Comparison of ENCODE assay signal across 28 mouse cellular contexts in the genomic region with DNA sequence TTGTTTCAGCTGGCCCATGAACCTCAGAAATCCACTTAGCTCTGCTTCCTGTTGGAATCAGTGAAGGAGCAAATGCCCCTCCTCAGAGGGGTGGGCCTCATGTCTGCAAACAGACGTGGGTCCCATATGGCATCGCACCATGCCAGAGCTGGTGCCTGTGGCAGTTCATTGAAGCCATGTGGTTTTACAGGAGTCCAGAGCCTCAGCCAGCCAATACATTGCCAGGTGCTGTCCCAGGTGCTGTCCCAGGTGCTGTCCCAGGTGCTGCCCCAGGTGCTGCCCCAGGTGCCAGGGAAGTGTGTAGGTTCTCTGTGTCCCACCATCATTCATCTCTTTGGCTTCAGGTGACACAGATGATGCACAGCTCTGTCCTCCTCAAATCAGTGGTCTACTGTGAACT. TPM values are rescaled to one million over a fixed set of nuclear protein-coding genes. Genes with fewer than 3 reads are reported as not detected.
DNase-seq lines count a peak whose midpoint lies in the region; ATAC-seq and TF ChIP-seq lines count a peak whose summit lies in the region.
"Had no signal": no experiment of that assay in that cellular context is flagged by ENCODE, and none has a peak within 500 bp of the region (broad histone marks: within the 10 kb centered on the region; RNA-seq: fewer than 3 reads in every experiment).

No protein-coding gene starts in this region.

- no peak overlapping the region for H3K4me2 ChIP-seq in intestine, embryonic 14.5 days (ENCODE audit: low read length)
- no peak overlapping the region for H3K4me2 ChIP-seq in intestine, postnatal 0 days (replicated peaks; ENCODE audit: low read depth)
- no peak overlapping the region for H3K4me2 ChIP-seq in myocyte (ENCODE audit: low read depth)
- H3K4me2 ChIP-seq: embryonic facial prominence, embryonic 12.5 days; heart, embryonic 15.5 days; limb, embryonic 12.5 days; midbrain, embryonic 12.5 days; neural tube, embryonic 13.5 days had no signal

- no peak overlapping the region for H3K4me3 ChIP-seq in intestine, embryonic 14.5 days (ENCODE audit: low read depth, low read length)
- H3K4me3 ChIP-seq in intestine, postnatal 0 days (ENCODE audit: low read depth, low read length), result no peak overlapping the region
- no peak overlapping the region for H3K4me3 ChIP-seq in myocyte
- H3K4me3 ChIP-seq: embryonic facial prominence, embryonic 12.5 days; heart, embryonic 10.5 days; heart, embryonic 15.5 days; limb, embryonic 12.5 days; megakaryocyte, embryonic 14.5 days; midbrain, embryonic 12.5 days; neural tube, embryonic 13.5 days had no signal

- intact Hi-C loops in left cerebral cortex, postnatal 4 days (cut with DNase I), result no loop called here
- intact Hi-C loops in left cerebral cortex, postnatal 36 days (cut with DNase I), result no loop called here

- H3K27ac ChIP-seq in intestine, embryonic 14.5 days (ENCODE audit: low read depth), result no peak overlapping the region
- no peak overlapping the region for H3K27ac ChIP-seq in intestine, postnatal 0 days (ENCODE audit: low read depth, low read length)
- H3K27ac ChIP-seq: embryonic facial prominence, embryonic 12.5 days; heart, embryonic 10.5 days; heart, embryonic 15.5 days; limb, embryonic 12.5 days; midbrain, embryonic 12.5 days; neural tube, embryonic 13.5 days had no signal

- no peaks in the 10 kb centered on the region for H3K27me3 ChIP-seq in intestine, embryonic 14.5 days (replicated peaks; ENCODE audit: control insufficient read depth, insufficient read depth, low read length)
- H3K27me3 ChIP-seq in intestine, postnatal 0 days (replicated peaks; ENCODE audit: control insufficient read depth, insufficient read depth, low read length), result no peaks in the 10 kb centered on the region
- H3K27me3 ChIP-seq in myocyte (ENCODE audit: control insufficient read depth, insufficient read depth, insufficient read length), result peaks cover 1% of the 10 kb centered on the region
- H3K27me3 ChIP-seq: heart, embryonic 15.5 days; midbrain, embryonic 12.5 days; neural tube, embryonic 13.5 days had no signal

- no peaks in the 10 kb centered on the region for H3K79me2 ChIP-seq in myocyte (ENCODE audit: control insufficient read depth, insufficient read depth)

- H3K36me3 ChIP-seq in intestine, embryonic 14.5 days (ENCODE audit: control insufficient read depth, insufficient read depth, low read length), result no peaks in the 10 kb centered on the region
- H3K36me3 ChIP-seq in intestine, postnatal 0 days (ENCODE audit: control insufficient read depth, insufficient read depth), result no peaks in the 10 kb centered on the region
- no peaks in the 10 kb centered on the region for H3K36me3 ChIP-seq in myocyte (ENCODE audit: control insufficient read depth, insufficient read depth)
- H3K36me3 ChIP-seq: embryonic facial prominence, embryonic 12.5 days; heart, embryonic 10.5 days; heart, embryonic 15.5 days; limb, embryonic 12.5 days; midbrain, embryonic 12.5 days; neural tube, embryonic 13.5 days had no signal

- whole genome bisulfite sequencing in intestine, embryonic 14.5 days, result 62% methylated on average over 2 of the region's 2 CpGs
- WGBS in intestine, postnatal 0 days, result 59% methylated on average over 2 of the region's 2 CpGs

- TF ChIP-seq CTCF in intestine, postnatal 0 days (IDR thresholded peaks at IDR 0.05; ENCODE audit: low read depth), result no peak
- no peak for TF ChIP-seq CTCF in brain, embryonic 14.5 days (IDR thresholded peaks at IDR 0.05; ENCODE audit: borderline replicate concordance, extremely low read depth, insufficient read depth, insufficient read length)

- peak; percentile 62 for DNase-seq in intestine, embryonic 14.5 days (ENCODE audit: low spot score)
- DNase-seq in left cerebral cortex, postnatal 4 days, result peak; percentile 47
- DNase-seq in left cerebral cortex, postnatal 36 days (ENCODE audit: low spot score in 2 of 2), result no peak
- DNase-seq in brain, embryonic 14.5 days (ENCODE audit: low read depth), result peak; percentile 43
- DNase-seq in thymus, postnatal 10 days (ENCODE audit: low spot score in 2 of 2), result no peak
- DNase-seq: adrenal gland, postnatal 10 days; cerebellum, adult 11-12 months; cerebellum, postnatal 36 days; gastrocnemius, postnatal 14 days; heart, adult 11 months; kidney, adult 11 months; kidney, postnatal 14 days; lung, postnatal 4 days; right cerebral cortex, postnatal 4 days had no signal

- H3K4me1 ChIP-seq in intestine, embryonic 14.5 days (replicated peaks; ENCODE audit: control insufficient read depth, insufficient read depth, low read length), result no peaks in the 10 kb centered on the region
- H3K4me1 ChIP-seq in intestine, postnatal 0 days (replicated peaks; ENCODE audit: control insufficient read depth, insufficient read depth, low read length), result no peaks in the 10 kb centered on the region
- H3K4me1 ChIP-seq: embryonic facial prominence, embryonic 12.5 days; heart, embryonic 15.5 days; midbrain, embryonic 12.5 days; neural tube, embryonic 13.5 days had no signal

- TF ChIP-seq POLR2A in brain, embryonic 14.5 days (IDR thresholded peaks at IDR 0.05; ENCODE audit: borderline replicate concordance, extremely low read depth, insufficient read depth, insufficient read length, poor library complexity, severe bottlenecking), result no peak
- no peak for TF ChIP-seq POLR2A in myocyte (IDR thresholded peaks at IDR 0.05; ENCODE audit: insufficient read length, low read depth)

- H3ac ChIP-seq in myocyte (ENCODE audit: control insufficient read depth, insufficient read length), result no peak overlapping the region

- H3K9ac ChIP-seq in intestine, embryonic 14.5 days (ENCODE audit: low read length), result no peak overlapping the region
- no peak overlapping the region for H3K9ac ChIP-seq in intestine, postnatal 0 days (ENCODE audit: low read depth, low read length)
- H3K9ac ChIP-seq: embryonic facial prominence, embryonic 12.5 days; heart, embryonic 15.5 days; limb, embryonic 12.5 days; midbrain, embryonic 12.5 days; neural tube, embryonic 13.5 days had no signal

- no peak for ATAC-seq in intestine, embryonic 14.5 days (replicated peaks; ENCODE audit: low FRiP score, low TSS enrichment, low read depth)
- no peak for ATAC-seq in intestine, postnatal 0 days
- ATAC-seq: CD4-positive, CD25-positive, alpha-beta regulatory T cell, adult 4 months; forebrain, embryonic 14.5 days had no signal

- H3K9me3 ChIP-seq in intestine, embryonic 14.5 days (ENCODE audit: control insufficient read depth, low read length), result no peaks in the 10 kb centered on the region
- H3K9me3 ChIP-seq in intestine, postnatal 0 days (ENCODE audit: control insufficient read depth), result no peaks in the 10 kb centered on the region
- H3K9me3 ChIP-seq: embryonic facial prominence, embryonic 12.5 days; heart, embryonic 10.5 days; heart, embryonic 15.5 days; limb, embryonic 12.5 days; megakaryocyte, embryonic 14.5 days; midbrain, embryonic 12.5 days; neural tube, embryonic 13.5 days had no signal

TF ChIP-seq in myocyte, 11 proteins besides CTCF, POLR2A, EP300 and RAD21:
- no peak for TF ChIP-seq USF1 (IDR thresholded peaks at IDR 0.05; ENCODE audit: low read depth)
- TF ChIP-seq REST (IDR thresholded peaks at IDR 0.05; ENCODE audit: insufficient read depth, insufficient read length), result peak; percentile 80

RNA-seq across cellular contexts. Expression of a gene that starts 13.8 kb away (rescaled TPM):
- polyA plus RNA-seq in intestine, embryonic 14.5 days (2014; fragmentation: Nextera tagmentation; extraction: Ambion mirVana), result not detected in 2 replicates
- polyA plus RNA-seq in intestine, postnatal 0 days (2015; fragmentation: Nextera tagmentation; extraction: Ambion mirVana), result not detected in 2 replicates
- under 1 TPM; 0.44 to 0.60 TPM for total RNA-seq in left cerebral cortex, postnatal 4 days (2021)
- total RNA-seq in left cerebral cortex, postnatal 36 days (2021), result 1 to 10 TPM; 1.6 to 1.7 TPM
- polyA plus RNA-seq in brain, embryonic 14.5 days (2012; rRNA removed), result 0.25 and 0.59 TPM in 2 replicates
- 0.01 TPM for polyA plus RNA-seq in myocyte (2012; fragmentation: generic; extraction: Trizol)
- total RNA-seq: liver, adult 2 months had no signal
- polyA plus RNA-seq: CD4-positive, CD25-positive, alpha-beta regulatory T cell, adult 4 months; liver, adult 2 months; spleen, adult 2 months; thymus, postnatal 0 days had no signal

Comparison
In these comparisons a context has a peak if more than half of its experiments do, and no peak if none do; other contexts are left out.
1. DNase-seq: peak in intestine, embryonic 14.5 days (single experiment), left cerebral cortex, postnatal 4 days (single experiment) and brain, embryonic 14.5 days (single experiment); none in left cerebral cortex, postnatal 36 days (0 of 2) and thymus, postnatal 10 days (0 of 2).